Mouse (Mus musculus): Measurements from ENCODE around the gene Pom121. TPM values are rescaled to one million over a fixed set of nuclear protein-coding genes. Genes with fewer than 3 reads are reported as not detected.

The Pom121 gene
- 105 and 123 TPM in 2 replicates for total RNA-seq (2014; fragmentation: Nextera tagmentation)
- total RNA-seq (2017) = 4.9 and 5.0 TPM in 2 replicates
- 162 and 185 TPM in 2 replicates for polyA plus RNA-seq (2012)

DNA sequence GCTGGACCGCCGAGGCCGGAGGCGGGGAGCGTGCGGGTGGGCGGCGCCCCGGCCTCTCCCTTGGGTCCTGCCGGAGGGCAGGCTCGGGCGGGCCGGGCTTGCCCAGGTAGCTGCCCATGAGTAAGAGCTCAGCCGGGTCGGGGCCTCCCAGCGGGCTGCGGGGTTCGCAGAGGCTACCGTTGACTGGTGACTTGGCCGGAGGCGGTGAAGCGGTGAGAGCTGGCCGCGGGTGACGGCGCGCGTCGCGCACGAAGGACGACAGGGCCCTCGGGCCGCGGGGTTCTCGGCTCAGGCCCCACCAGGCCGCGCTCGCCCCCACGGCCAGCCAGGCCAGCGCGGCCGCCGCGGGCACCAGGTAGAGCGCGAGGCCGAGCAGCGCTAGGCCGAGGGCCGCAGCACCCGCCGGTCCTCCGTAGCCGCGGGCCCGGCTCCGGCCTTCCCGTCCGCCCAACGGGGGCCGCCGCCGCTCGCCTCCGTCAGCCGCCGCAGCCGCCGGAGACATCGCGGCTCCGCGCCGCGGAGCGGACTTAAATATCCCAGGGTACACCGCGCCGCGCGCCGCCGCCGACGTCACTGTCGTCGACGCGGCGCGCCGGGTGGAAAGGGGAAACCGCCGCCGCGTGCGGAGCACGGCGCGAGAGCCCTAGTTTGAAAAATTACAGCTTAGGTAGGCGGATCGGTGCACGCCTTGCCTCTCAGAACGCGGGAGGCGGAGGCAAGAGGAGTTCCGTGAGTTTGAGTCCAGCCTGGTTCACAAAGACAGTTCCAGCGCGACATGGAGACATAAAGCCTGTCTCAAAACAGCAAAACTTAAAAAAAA, at the start of gene Pom121:
Pom121 (minus strand) TSS at position 543 of the 820 bp plus-strand sequence.
- TF ChIP-seq CTCF (IDR thresholded peaks at IDR 0.05; ENCODE audit: low read depth, low read length) (no peak), POLR2AphosphoS5 (IDR thresholded peaks at IDR 0.05; ENCODE audit: insufficient replicate concordance, low read depth, low read length) (no peak), GATA1 (IDR thresholded peaks at IDR 0.05; ENCODE audit: borderline replicate concordance, low read length) (no peak), GATA2 (IDR thresholded peaks at IDR 0.05; ENCODE audit: borderline replicate concordance, low read depth, low read length) (no peak), TAL1 (conservative IDR thresholded peaks at IDR 0.05; ENCODE audit: low read depth, low read length) (no peak)
- Histone ChIP-seq H3K9me3 (replicated peaks) (no peaks in the 10 kb centered on the region), H3K4me3 (ENCODE audit: low read depth, low read length) (peak within 1 kb of the TSS; percentile 94), H3K36me3 (replicated peaks) (peaks cover 36% of the 10 kb centered on the region), H3K4me1 (ENCODE audit: insufficient read depth, low read depth, low read length) (peaks cover 46% of the 10 kb centered on the region), H3K27me3 (ENCODE audit: insufficient read depth, low read length) (peaks cover 6% of the 10 kb centered on the region; the same call in 1 of the 2 replicates)
- peak; percentile 80 for DNase-seq (ENCODE audit: low spot score)
- peak; percentile 58 for ATAC-seq (ENCODE audit: extremely low read depth, insufficient number of reproducible peaks, low FRiP score, poor library complexity, severe bottlenecking)

DNA sequence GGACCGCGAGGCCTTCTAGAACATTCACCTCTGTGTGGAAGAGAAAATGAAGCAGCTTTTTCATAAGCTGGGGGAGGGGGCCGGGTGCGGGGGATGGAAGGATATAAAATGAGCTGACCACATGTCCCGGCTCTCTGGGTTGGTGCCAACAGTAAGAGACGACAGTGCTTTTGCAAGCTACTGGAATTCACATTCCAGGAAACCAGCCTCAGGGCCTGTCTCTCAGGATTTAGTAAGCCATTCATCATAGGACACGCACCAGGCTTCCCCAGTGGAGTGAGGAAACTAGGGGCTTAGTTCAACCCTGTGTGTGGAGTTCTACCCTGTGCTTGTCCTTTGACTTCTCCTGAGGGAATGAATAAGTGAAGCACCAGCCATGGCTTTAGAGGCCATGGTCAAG, 48.1 kb upstream of the Pom121 start:
- ATAC-seq (ENCODE audit: extremely low read depth, insufficient number of reproducible peaks, low FRiP score, poor library complexity, severe bottlenecking) = no peak
- Histone ChIP-seq H3K4me3 (ENCODE audit: low read depth, low read length) (no peak overlapping the region), H3K9me3 (replicated peaks) (no peaks in the 10 kb centered on the region), H3K4me1 (ENCODE audit: insufficient read depth, low read depth, low read length) (no peaks in the 10 kb centered on the region), H3K27me3 (ENCODE audit: insufficient read depth, low read length) (peaks cover 6% of the 10 kb centered on the region; the same call in 1 of the 2 replicates), H3K36me3 (replicated peaks) (no peaks in the 10 kb centered on the region)
- no peak for DNase-seq (ENCODE audit: low spot score)
- TF ChIP-seq TAL1 (conservative IDR thresholded peaks at IDR 0.05; ENCODE audit: low read depth, low read length) = no peak
- no peak for TF ChIP-seq CTCF (IDR thresholded peaks at IDR 0.05; ENCODE audit: low read depth, low read length)
- TF ChIP-seq POLR2AphosphoS5 (IDR thresholded peaks at IDR 0.05; ENCODE audit: insufficient replicate concordance, low read depth, low read length) = no peak

DNA sequence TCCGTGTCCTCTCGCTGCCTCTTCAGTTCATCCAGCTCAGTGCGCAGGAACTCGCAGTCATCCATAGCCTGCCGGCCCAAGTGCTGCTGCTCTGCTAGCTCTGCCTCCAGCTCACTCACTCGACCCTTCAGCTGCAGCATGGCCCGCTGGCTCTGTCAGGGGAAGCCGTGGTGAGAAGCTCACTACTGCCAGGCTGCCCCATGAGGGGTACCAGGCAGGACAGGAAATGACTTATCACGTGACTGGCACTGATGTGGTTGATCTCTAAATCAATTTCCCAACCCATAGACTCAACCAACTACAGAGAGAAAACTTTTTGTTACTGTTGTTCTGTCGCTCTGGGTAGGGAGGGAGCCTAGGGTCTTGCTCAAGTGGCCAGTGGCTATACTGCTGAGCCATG, 40.7 kb upstream of the Pom121 start:
- ATAC-seq (ENCODE audit: extremely low read depth, insufficient number of reproducible peaks, low FRiP score, poor library complexity, severe bottlenecking) (no peak), DNase-seq (ENCODE audit: low spot score) (no peak)
- no peaks in the 10 kb centered on the region for H3K27me3 ChIP-seq (ENCODE audit: insufficient read depth, low read length)
- H3K36me3 ChIP-seq (replicated peaks) = no peaks in the 10 kb centered on the region
- H3K9me3 ChIP-seq (replicated peaks) = peaks cover 10% of the 10 kb centered on the region
- TF ChIP-seq POLR2AphosphoS5 (IDR thresholded peaks at IDR 0.05; ENCODE audit: insufficient replicate concordance, low read depth, low read length) (no peak), CTCF (IDR thresholded peaks at IDR 0.05; ENCODE audit: low read depth, low read length) (no peak), GATA2 (IDR thresholded peaks at IDR 0.05; ENCODE audit: borderline replicate concordance, low read depth, low read length) (no peak), TAL1 (conservative IDR thresholded peaks at IDR 0.05; ENCODE audit: low read depth, low read length) (no peak), GATA1 (IDR thresholded peaks at IDR 0.05; ENCODE audit: borderline replicate concordance, low read length) (no peak)
- no peaks in the 10 kb centered on the region for H3K4me1 ChIP-seq (ENCODE audit: insufficient read depth, low read depth, low read length)
- H3K4me3 ChIP-seq (ENCODE audit: low read depth, low read length) = no peak overlapping the region

DNA sequence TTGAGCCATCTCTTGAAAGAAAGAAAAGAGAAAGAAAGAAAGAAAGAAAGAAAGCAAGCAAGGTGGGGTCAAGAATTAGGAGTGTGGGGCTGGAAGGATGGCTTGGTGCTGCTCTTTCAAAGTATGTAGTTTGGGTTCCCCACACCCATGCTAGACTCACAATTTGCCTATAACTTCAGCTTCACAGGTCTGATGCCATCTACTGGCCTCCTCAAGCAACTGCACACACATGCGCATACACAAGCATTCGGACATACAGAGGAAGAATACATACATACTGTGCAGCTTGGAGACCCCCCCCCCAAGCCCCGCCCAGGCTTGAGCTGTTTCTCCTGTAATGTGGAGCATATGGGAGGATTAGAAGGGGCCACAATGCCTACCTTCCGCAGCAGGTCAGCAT, 39.5 kb upstream of the Pom121 start:
- no peaks in the 10 kb centered on the region for H3K4me1 ChIP-seq (ENCODE audit: insufficient read depth, low read depth, low read length)
- DNase-seq (ENCODE audit: low spot score) (no peak), ATAC-seq (ENCODE audit: extremely low read depth, insufficient number of reproducible peaks, low FRiP score, poor library complexity, severe bottlenecking) (no peak)
- TF ChIP-seq CTCF (IDR thresholded peaks at IDR 0.05; ENCODE audit: low read depth, low read length) (no peak), TAL1 (conservative IDR thresholded peaks at IDR 0.05; ENCODE audit: low read depth, low read length) (no peak), GATA2 (IDR thresholded peaks at IDR 0.05; ENCODE audit: borderline replicate concordance, low read depth, low read length) (no peak)
- no peaks in the 10 kb centered on the region for H3K27me3 ChIP-seq (ENCODE audit: insufficient read depth, low read length)
- no peak overlapping the region for H3K4me3 ChIP-seq (ENCODE audit: low read depth, low read length)
- peaks cover 10% of the 10 kb centered on the region for H3K9me3 ChIP-seq (replicated peaks)
- no peaks in the 10 kb centered on the region for H3K36me3 ChIP-seq (replicated peaks)

DNA sequence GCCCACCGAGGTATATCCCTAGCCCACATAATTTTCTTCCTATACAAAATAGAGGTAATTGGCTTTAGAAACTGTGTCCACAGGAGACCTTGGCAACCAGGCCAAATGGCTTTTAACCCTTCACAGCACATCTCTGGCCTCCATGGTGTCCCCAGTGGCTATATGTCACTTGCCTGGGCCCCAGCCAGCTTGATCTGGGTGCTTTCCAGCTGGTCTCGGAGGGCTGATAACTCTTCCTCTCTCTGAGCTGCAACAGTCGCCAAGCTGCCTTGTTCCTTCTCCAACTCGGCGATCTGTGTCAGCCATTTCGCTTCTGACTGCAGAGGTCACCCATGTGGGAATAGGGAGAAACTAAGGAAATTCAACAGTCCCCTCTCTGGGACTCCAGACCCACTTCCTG, 36.8 kb upstream of the Pom121 start:
- Histone ChIP-seq H3K4me1 (ENCODE audit: insufficient read depth, low read depth, low read length) (no peaks in the 10 kb centered on the region), H3K9me3 (replicated peaks) (peaks cover 10% of the 10 kb centered on the region), H3K36me3 (replicated peaks) (no peaks in the 10 kb centered on the region), H3K27me3 (ENCODE audit: insufficient read depth, low read length) (no peaks in the 10 kb centered on the region; the same call in 1 of the 2 replicates), H3K4me3 (ENCODE audit: low read depth, low read length) (no peak overlapping the region)
- ATAC-seq (ENCODE audit: extremely low read depth, insufficient number of reproducible peaks, low FRiP score, poor library complexity, severe bottlenecking) = no peak
- no peak for DNase-seq (ENCODE audit: low spot score)
- TF ChIP-seq GATA2 (IDR thresholded peaks at IDR 0.05; ENCODE audit: borderline replicate concordance, low read depth, low read length) = no peak
- no peak for TF ChIP-seq CTCF (IDR thresholded peaks at IDR 0.05; ENCODE audit: low read depth, low read length)
- no peak for TF ChIP-seq POLR2AphosphoS5 (IDR thresholded peaks at IDR 0.05; ENCODE audit: insufficient replicate concordance, low read depth, low read length)
- no peak for TF ChIP-seq GATA1 (IDR thresholded peaks at IDR 0.05; ENCODE audit: borderline replicate concordance, low read length)
- no peak for TF ChIP-seq TAL1 (conservative IDR thresholded peaks at IDR 0.05; ENCODE audit: low read depth, low read length)

DNA sequence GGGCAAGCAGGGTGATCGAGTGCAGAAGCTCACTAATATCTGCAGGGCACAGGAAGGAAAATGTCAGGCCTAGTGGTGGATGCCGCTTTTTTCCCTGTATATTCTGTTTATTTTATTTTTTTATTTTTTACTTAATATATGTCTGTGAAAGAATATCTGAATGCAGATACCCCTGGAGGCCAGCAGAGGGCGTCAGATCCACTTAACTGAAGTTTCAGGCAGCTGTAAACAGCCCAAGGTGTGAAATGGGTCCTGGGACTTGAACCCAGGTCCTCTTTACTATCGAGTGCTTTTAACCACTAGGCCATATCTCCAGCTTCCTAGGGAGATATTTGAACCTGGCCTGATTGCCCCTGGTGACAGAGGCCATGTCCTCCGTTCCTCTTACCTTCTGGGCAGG, 34.4 kb upstream of the Pom121 start:
- TF ChIP-seq TAL1 (conservative IDR thresholded peaks at IDR 0.05; ENCODE audit: low read depth, low read length) = no peak
- H3K4me3 ChIP-seq (ENCODE audit: low read depth, low read length) = no peak overlapping the region
- DNase-seq (ENCODE audit: low spot score) (no peak), ATAC-seq (ENCODE audit: extremely low read depth, insufficient number of reproducible peaks, low FRiP score, poor library complexity, severe bottlenecking) (no peak)
- H3K27me3 ChIP-seq (ENCODE audit: insufficient read depth, low read length) = no peaks in the 10 kb centered on the region; the same call in 1 of the 2 replicates
- H3K36me3 ChIP-seq (replicated peaks) = no peaks in the 10 kb centered on the region
- H3K9me3 ChIP-seq (replicated peaks) = peaks cover under 1% of the 10 kb centered on the region; the same call in 1 of the 2 replicates
- H3K4me1 ChIP-seq (ENCODE audit: insufficient read depth, low read depth, low read length) = no peaks in the 10 kb centered on the region
